Mouse (Mus musculus): ENCODE results near the gene 2310033P09Rik. TPM values are rescaled to one million over a fixed set of nuclear protein-coding genes. Genes with fewer than 3 reads are reported as not detected.

The 2310033P09Rik gene
- polyA plus RNA-seq (2014; fragmentation: Illumina TruSeq; extraction: RNeasy Lipid Tissue Mini Kit (QIAGEN cat#74804); ENCODE audit: low read depth, low replicate concordance): 1.6 TPM

GRCm38 (mm10) chr11:59208153-59208831, at the start of gene 2310033P09Rik:
Gene 2310033P09Rik, plus strand, starts transcription at chr11:59208321.

DNA sequence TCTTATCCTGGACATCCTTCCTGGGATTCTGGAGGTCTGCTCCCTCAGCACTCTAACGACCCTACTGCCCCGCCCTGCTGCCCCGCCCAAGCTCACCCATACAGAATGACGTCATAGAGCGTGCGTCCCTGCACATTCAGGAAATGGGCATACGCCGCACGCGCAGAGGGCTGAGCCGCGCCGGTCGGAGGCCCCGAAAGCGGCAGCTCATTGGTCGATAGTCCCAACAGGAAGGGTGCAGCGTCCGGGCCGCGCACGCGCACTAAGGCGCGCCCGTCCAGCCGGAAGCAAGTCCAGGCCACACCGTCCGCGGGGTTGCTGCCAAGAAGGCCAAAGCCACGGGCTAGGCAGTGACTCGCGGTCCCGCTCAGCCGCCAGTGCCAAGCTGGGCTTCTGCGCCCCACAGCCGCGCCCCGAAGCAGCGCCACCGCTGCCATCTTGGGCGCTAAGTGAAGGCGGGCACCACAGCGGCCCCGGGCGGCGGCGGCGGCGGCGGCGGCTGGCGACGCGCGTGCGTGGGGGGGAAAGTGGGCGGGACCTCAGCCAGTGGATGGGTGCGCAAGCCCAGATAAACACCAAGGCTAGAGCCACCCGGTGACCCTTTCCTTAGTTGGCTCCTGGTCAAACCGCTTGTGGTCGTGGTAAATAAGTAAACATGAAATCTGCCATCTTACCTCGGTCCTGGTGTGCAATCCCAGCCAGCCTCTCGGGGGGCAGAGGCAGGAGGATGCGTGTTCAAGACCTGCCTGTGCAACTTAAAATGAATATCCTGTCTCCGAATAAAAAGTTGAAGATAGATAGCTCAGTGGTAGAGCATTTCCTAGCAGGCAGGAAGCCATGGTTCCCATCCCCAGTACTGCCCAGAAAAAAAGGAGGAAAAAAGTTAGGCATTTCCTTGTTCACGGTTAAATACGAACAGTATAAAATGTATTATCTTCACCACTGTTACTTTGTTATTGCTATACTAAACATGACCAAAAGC, 44.6 kb upstream of the 2310033P09Rik start, which contains the start of gene Iba57:
Gene Iba57 (minus strand): TSS at position 485 of the 982 bp plus-strand sequence.

DNA sequence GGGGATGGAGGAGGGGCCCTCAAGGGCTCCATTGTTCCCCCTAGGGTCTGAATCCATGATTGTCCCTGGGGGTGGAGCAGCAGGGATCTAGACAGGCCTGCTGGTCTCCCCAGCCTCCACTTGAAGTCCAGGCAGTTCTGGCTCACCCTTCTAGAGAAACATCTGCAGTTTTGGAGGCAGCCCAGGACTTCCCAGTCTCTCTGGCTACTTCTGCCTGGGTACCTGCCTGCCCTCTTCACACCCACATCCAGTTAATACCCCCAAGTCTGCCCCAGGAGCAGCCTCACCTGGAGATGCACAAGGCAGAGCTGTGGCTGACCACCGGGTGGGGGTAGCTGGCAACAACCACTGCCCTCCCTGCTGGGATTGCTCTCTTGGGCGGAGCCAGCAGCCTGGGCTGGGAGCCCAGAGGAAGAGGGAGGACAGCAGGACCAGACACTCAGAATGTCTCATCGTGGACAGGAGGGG, 25.2 kb upstream of the 2310033P09Rik start, which contains the start of gene Gjc2:
Gene Gjc2 (minus strand): TSS at position 350 of the 468 bp plus-strand sequence.

GRCm38 (mm10) chr11:59192059-59192386, 16.1 kb upstream of the 2310033P09Rik start, which contains the start of gene Guk1:
Gene Guk1, minus strand, starts transcription at chr11:59192212.

DNA sequence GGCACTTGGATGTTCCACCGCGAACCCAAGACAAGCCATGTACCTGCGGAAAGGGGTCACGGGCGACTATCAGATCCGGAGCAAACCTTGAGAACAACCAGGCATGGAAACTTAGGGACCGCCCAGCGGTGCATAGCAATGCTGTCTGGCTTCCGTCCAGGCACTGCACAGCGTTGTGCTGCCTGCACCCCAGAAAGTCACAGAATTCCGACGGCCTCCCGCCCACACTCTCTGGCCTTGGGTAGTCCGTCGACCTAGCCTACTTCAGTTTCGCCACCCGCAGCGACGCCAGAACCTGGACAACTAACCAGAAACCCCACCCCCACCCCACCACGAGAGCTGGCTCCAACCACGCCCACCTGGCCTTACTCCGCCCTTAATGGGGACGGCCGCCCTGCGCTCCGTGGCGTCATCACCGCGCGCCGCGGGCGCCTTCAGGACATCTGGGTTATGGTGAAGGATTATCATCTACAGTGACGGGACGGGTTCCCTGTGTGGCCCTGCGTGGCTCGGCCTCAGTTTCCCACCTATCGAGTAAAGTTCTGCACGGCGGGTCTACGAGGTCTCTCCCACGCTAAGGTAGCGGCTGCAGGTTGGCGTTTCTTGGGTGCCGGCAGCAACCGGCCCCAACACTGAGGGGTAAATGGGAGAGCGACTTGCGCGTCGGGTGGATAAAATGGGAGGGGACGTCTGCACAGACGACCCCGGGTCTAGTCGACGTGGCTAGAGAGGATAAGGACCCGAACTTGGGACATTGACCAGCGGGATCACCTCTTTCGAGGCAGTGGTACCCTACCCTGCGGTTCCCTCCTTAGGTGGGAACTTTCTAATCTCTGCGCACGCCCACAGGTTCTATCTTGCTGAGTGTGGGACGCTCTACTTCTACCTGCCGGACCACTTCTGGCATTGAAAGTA, 5.8 kb upstream of the 2310033P09Rik start, which contains the start of gene Mrpl55:
Gene Mrpl55 (plus strand): TSS at position 406 of the 915 bp plus-strand sequence.

GRCm38 (mm10) chr11:59228122-59228953, 20.2 kb downstream of the 2310033P09Rik start, which contains the start of gene Arf1:
Gene Arf1, minus strand, starts transcription at chr11:59228270.

Other genes starting within 250 kb of the 2310033P09Rik start
- gene Trim11, start 230.2 kb upstream of the 2310033P09Rik start, polyA plus RNA-seq (2014; fragmentation: Illumina TruSeq; extraction: RNeasy Lipid Tissue Mini Kit (QIAGEN cat#74804); ENCODE audit: low read depth, low replicate concordance): 2.8 TPM
- not detected for gene Obscn, start 71.9 kb upstream of the 2310033P09Rik start, polyA plus RNA-seq (2014; fragmentation: Illumina TruSeq; extraction: RNeasy Lipid Tissue Mini Kit (QIAGEN cat#74804); ENCODE audit: low read depth, low replicate concordance)
- gene Iba57, start 44.6 kb upstream of the 2310033P09Rik start, polyA plus RNA-seq (2014; fragmentation: Illumina TruSeq; extraction: RNeasy Lipid Tissue Mini Kit (QIAGEN cat#74804); ENCODE audit: low read depth, low replicate concordance): 0.76 TPM
- gene Gjc2, start 25.1 kb upstream of the 2310033P09Rik start, polyA plus RNA-seq (2014; fragmentation: Illumina TruSeq; extraction: RNeasy Lipid Tissue Mini Kit (QIAGEN cat#74804); ENCODE audit: low read depth, low replicate concordance): not detected
- gene Guk1, start 16.1 kb upstream of the 2310033P09Rik start, polyA plus RNA-seq (2014; fragmentation: Illumina TruSeq; extraction: RNeasy Lipid Tissue Mini Kit (QIAGEN cat#74804); ENCODE audit: low read depth, low replicate concordance): 5.0 TPM
- gene Mrpl55, start 5.8 kb upstream of the 2310033P09Rik start, polyA plus RNA-seq (2014; fragmentation: Illumina TruSeq; extraction: RNeasy Lipid Tissue Mini Kit (QIAGEN cat#74804); ENCODE audit: low read depth, low replicate concordance): 11.4 TPM
- gene Arf1, start 19.9 kb downstream of the 2310033P09Rik start, polyA plus RNA-seq (2014; fragmentation: Illumina TruSeq; extraction: RNeasy Lipid Tissue Mini Kit (QIAGEN cat#74804); ENCODE audit: low read depth, low replicate concordance): 274 TPM
- gene Wnt3a, start 82.4 kb downstream of the 2310033P09Rik start, polyA plus RNA-seq (2014; fragmentation: Illumina TruSeq; extraction: RNeasy Lipid Tissue Mini Kit (QIAGEN cat#74804); ENCODE audit: low read depth, low replicate concordance): not detected
- 0.16 TPM for gene Wnt9a, start 98.6 kb downstream of the 2310033P09Rik start, polyA plus RNA-seq (2014; fragmentation: Illumina TruSeq; extraction: RNeasy Lipid Tissue Mini Kit (QIAGEN cat#74804); ENCODE audit: low read depth, low replicate concordance)
- not detected for gene Prss38, start 167.3 kb downstream of the 2310033P09Rik start, polyA plus RNA-seq (2014; fragmentation: Illumina TruSeq; extraction: RNeasy Lipid Tissue Mini Kit (QIAGEN cat#74804); ENCODE audit: low read depth, low replicate concordance)
- gene Jmjd4, start 241.7 kb downstream of the 2310033P09Rik start, polyA plus RNA-seq (2014; fragmentation: Illumina TruSeq; extraction: RNeasy Lipid Tissue Mini Kit (QIAGEN cat#74804); ENCODE audit: low read depth, low replicate concordance): 8.5 TPM
- 9.6 TPM for gene Snap47, start 242.9 kb downstream of the 2310033P09Rik start, polyA plus RNA-seq (2014; fragmentation: Illumina TruSeq; extraction: RNeasy Lipid Tissue Mini Kit (QIAGEN cat#74804); ENCODE audit: low read depth, low replicate concordance)